ENCODE assay signal across 9 mouse cellular contexts in the genomic region with DNA sequence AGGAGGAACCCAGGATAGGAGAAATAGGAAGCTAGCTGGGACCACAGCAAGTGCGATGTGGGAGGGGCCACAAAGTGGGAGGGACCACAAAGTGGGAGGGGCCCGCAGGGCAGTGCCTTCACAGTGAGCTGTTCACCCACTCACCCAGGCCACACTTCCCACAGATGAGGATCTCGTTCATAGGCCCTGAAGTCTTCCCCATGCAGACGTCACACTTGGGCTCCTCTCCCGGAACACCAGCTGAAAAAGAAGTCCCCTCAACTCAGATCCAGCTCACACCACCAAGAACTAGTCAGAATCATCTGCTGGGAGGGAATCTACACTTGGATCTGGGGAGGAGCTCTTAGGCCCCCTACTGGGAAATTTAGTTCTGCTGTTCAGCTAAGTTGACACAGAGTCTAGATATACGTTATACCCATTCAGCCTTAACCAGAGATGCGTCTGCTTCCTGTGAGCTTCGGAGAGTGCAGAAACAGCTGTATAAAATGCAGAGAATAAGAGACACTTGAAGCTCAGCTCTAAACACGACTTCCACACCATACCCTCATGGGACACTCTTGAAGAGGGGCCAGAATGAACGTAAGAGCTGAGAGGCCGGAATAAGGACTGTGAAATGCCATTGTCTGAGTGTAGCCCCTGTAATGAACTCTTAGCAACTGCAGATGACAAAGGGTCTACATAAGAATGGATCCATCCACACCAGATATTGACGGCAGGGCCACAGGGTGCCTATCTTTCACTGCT. TPM values are rescaled to one million over a fixed set of nuclear protein-coding genes. Genes with fewer than 3 reads are reported as not detected.
DNase-seq lines count a peak whose midpoint lies in the region; ATAC-seq and TF ChIP-seq lines count a peak whose summit lies in the region.
"Had no signal": no experiment of that assay in that cellular context is flagged by ENCODE, and none has a peak within 500 bp of the region (broad histone marks: within the 10 kb centered on the region; RNA-seq: fewer than 3 reads in every experiment).

No protein-coding gene starts in this region.

- peak; percentile 55 for TF ChIP-seq CTCF in lung, postnatal 0 days (IDR thresholded peaks at IDR 0.05)

- H3K27me3 ChIP-seq in lung, postnatal 0 days (replicated peaks; ENCODE audit: insufficient read depth, low read length), result no peaks in the 10 kb centered on the region
- H3K27me3 ChIP-seq: hindbrain, embryonic 15.5 days had no signal

- no peak for TF ChIP-seq EP300 in lung, postnatal 0 days (IDR thresholded peaks at IDR 0.05)

- H3K9me3 ChIP-seq in lung, postnatal 0 days (ENCODE audit: low read length), result no peaks in the 10 kb centered on the region
- H3K9me3 ChIP-seq: hindbrain, embryonic 15.5 days had no signal

- no peaks in the 10 kb centered on the region for H3K36me3 ChIP-seq in lung, postnatal 0 days (ENCODE audit: insufficient read depth, low read length)
- H3K36me3 ChIP-seq: hindbrain, embryonic 15.5 days had no signal

- DNase-seq in frontal cortex, adult 2 months (ENCODE audit: extremely low spot score in 1 of 2, low spot score in 1 of 2), result no peak
- DNase-seq in urinary bladder, postnatal 25 days (ENCODE audit: low spot score), result peak; percentile 38
- DNase-seq in urinary bladder, adult 2 months (ENCODE audit: low spot score), result no peak
- DNase-seq in heart, adult 9 months (ENCODE audit: low spot score in 2 of 2), result peak; percentile 75 to 78
- peak; percentile 87 for DNase-seq in lung, postnatal 0 days (ENCODE audit: low spot score)
- peak; percentile 77 for DNase-seq in testis, postnatal 10 days (ENCODE audit: low spot score)
- no peak for DNase-seq in embryo, embryonic 10.5 days (ENCODE audit: low spot score)

- H3K4me3 ChIP-seq in lung, postnatal 0 days (ENCODE audit: low read depth, low read length), result no peak overlapping the region
- H3K4me3 ChIP-seq: hindbrain, embryonic 15.5 days had no signal

- peaks cover 14% of the 10 kb centered on the region for H3K4me1 ChIP-seq in lung, postnatal 0 days (ENCODE audit: insufficient read depth, low read depth, low read length)

- no peak overlapping the region for H3K4me2 ChIP-seq in lung, postnatal 0 days (replicated peaks; ENCODE audit: low read depth, low read length)
- H3K4me2 ChIP-seq: hindbrain, embryonic 15.5 days had no signal

- 46% methylated on average over 12 of the region's 12 CpGs for WGBS in lung, postnatal 0 days

- peak; percentile 7; the same call in 1 of the 2 replicates for ATAC-seq in frontal cortex, adult (ENCODE audit: low TSS enrichment)
- ATAC-seq in lung, postnatal 0 days, result no peak

- no peak overlapping the region for H3K9ac ChIP-seq in lung, postnatal 0 days (replicated peaks; ENCODE audit: low read depth)
- H3K9ac ChIP-seq: hindbrain, embryonic 15.5 days had no signal

- H3K27ac ChIP-seq in lung, postnatal 0 days (ENCODE audit: low read length), result no peak overlapping the region
- H3K27ac ChIP-seq: hindbrain, embryonic 15.5 days had no signal

RNA-seq across cellular contexts. Expression of gene Phf19, which starts 6.8 kb away (rescaled TPM):
- polyA plus RNA-seq in frontal cortex, adult 2 months (2012; rRNA removed), result 1.2 and 1.3 TPM in 2 replicates
- polyA plus RNA-seq in urinary bladder, adult 2 months (2012; rRNA removed), result 4.5 and 4.7 TPM in 2 replicates
- 1.3 and 1.6 TPM in 2 replicates for polyA plus RNA-seq in lung, postnatal 0 days (2015; fragmentation: Nextera tagmentation; extraction: Ambion mirVana)

RNA-seq across cellular contexts. Expression of gene Psmd5, which starts 32.3 kb away (rescaled TPM):
- 35.2 and 44.2 TPM in 2 replicates for polyA plus RNA-seq in frontal cortex, adult 2 months (2012; rRNA removed)
- polyA plus RNA-seq in urinary bladder, adult 2 months (2012; rRNA removed), result 44.8 and 54.0 TPM in 2 replicates
- 61.2 and 64.7 TPM in 2 replicates for polyA plus RNA-seq in lung, postnatal 0 days (2015; fragmentation: Nextera tagmentation; extraction: Ambion mirVana)

RNA-seq across cellular contexts. Expression of gene Cutal, which starts 32.8 kb away (rescaled TPM):
- polyA plus RNA-seq in frontal cortex, adult 2 months (2012; rRNA removed), result 0.55 and 0.58 TPM in 2 replicates
- polyA plus RNA-seq in urinary bladder, adult 2 months (2012; rRNA removed), result 1.9 and 3.0 TPM in 2 replicates
- polyA plus RNA-seq in lung, postnatal 0 days (2015; fragmentation: Nextera tagmentation; extraction: Ambion mirVana), result 5.4 and 7.2 TPM in 2 replicates

RNA-seq across cellular contexts. Expression of gene Traf1, which starts 54.5 kb away (rescaled TPM):
- polyA plus RNA-seq in frontal cortex, adult 2 months (2012; rRNA removed), result 3.5 and 4.8 TPM in 2 replicates
- polyA plus RNA-seq in urinary bladder, adult 2 months (2012; rRNA removed), result 5.9 and 6.6 TPM in 2 replicates
- polyA plus RNA-seq in lung, postnatal 0 days (2015; fragmentation: Nextera tagmentation; extraction: Ambion mirVana), result 61.4 and 67.0 TPM in 2 replicates

Comparison
In these comparisons a context has a peak if more than half of its experiments do, and no peak if none do; other contexts are left out.
1. DNase-seq: peak in urinary bladder, postnatal 25 days (single experiment), heart, adult 9 months (2 of 2), lung, postnatal 0 days (single experiment) and testis, postnatal 10 days (single experiment); none in frontal cortex, adult 2 months (0 of 2), urinary bladder, adult 2 months (single experiment) and embryo, embryonic 10.5 days (single experiment).